8 mouse cellular contexts compared by ENCODE assay signal in the genomic region with DNA sequence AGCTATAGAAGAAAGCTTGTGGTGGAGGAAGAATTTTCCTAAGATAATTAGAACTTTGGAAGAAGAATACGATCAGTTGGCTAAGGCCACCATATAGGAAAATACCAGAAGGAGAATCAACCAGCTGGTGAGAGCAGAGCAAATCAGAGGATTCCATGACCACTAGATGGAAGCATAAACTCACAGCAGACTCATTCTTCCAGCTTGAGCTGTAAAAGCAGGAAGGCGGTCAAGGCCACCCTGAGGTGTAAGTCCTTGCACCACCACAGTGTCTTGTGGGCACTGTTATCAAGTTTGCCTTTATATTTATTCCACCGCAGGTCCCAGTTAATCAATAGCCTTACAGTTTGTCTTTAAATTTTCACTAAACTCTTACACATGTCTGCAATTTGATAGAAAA.
DNase-seq lines count a peak whose midpoint lies in the region; ATAC-seq and TF ChIP-seq lines count a peak whose summit lies in the region.

No protein-coding gene starts in this region.

- H3K36me3 ChIP-seq in hindbrain, embryonic 14.5 days (replicated peaks; ENCODE audit: control insufficient read depth, insufficient read depth), result no peaks in the 10 kb centered on the region

- no peaks in the 10 kb centered on the region for H3K4me1 ChIP-seq in bone marrow, adult 2 months (ENCODE audit: control insufficient read depth, insufficient read depth, low read length)
- H3K4me1 ChIP-seq in embryonic fibroblast, embryonic 13.5 days (ENCODE audit: control insufficient read depth, insufficient read depth, low read length), result no peaks in the 10 kb centered on the region
- H3K4me1 ChIP-seq in hindbrain, embryonic 14.5 days (replicated peaks; ENCODE audit: control insufficient read depth, insufficient read depth, low read length), result no peaks in the 10 kb centered on the region

- H3K4me2 ChIP-seq in hindbrain, embryonic 14.5 days (replicated peaks), result no peak overlapping the region

- no peak overlapping the region for H3K4me3 ChIP-seq in bone marrow, adult 2 months (replicated peaks; ENCODE audit: control insufficient read depth, low read depth, low read length)
- no peak overlapping the region for H3K4me3 ChIP-seq in embryonic fibroblast, embryonic 13.5 days (ENCODE audit: insufficient read depth, low read length)
- no peak overlapping the region for H3K4me3 ChIP-seq in hindbrain, embryonic 14.5 days (replicated peaks; ENCODE audit: low read length)

- no peaks in the 10 kb centered on the region for H3K27me3 ChIP-seq in hindbrain, embryonic 14.5 days (ENCODE audit: control insufficient read depth, insufficient read depth, low read length)

- peak; percentile 95 for ATAC-seq in hindbrain, embryonic 14.5 days (ENCODE audit: low FRiP score)

- no peak overlapping the region for H3K9ac ChIP-seq in hindbrain, embryonic 14.5 days

- TF ChIP-seq CTCF in bone marrow, adult 2 months (IDR thresholded peaks at IDR 0.05; ENCODE audit: control insufficient read depth, insufficient read depth, low read length), result 0 out of 2 replicates have a peak, but pooled peaks have one; percentile 14
- peak; percentile 41; the same call in 1 of the 2 replicates for TF ChIP-seq CTCF in embryonic fibroblast, embryonic 13.5 days (IDR thresholded peaks at IDR 0.05; ENCODE audit: borderline replicate concordance, insufficient read depth, low read length)

- H3K9me3 ChIP-seq in hindbrain, embryonic 14.5 days (ENCODE audit: control insufficient read depth, low read length), result no peaks in the 10 kb centered on the region

- TF ChIP-seq POLR2A in bone marrow, adult 2 months (IDR thresholded peaks at IDR 0.05; ENCODE audit: borderline replicate concordance, control insufficient read depth, low read depth, low read length), result no peak
- TF ChIP-seq POLR2A in embryonic fibroblast, embryonic 13.5 days (IDR thresholded peaks at IDR 0.05; ENCODE audit: low read depth, low read length), result no peak

- intact Hi-C loops in left cerebral cortex, postnatal 25 days (cut with DNase I), result loop anchor here (5.0 kb wide), 1 partner anchor 573 kb away; no protein-coding TSS in a partner anchor

- DNase-seq in heart, adult 8-10 months (ENCODE audit: low spot score), result peak; percentile 22
- no peak for DNase-seq in heart, adult 11 months
- peak; percentile 82 for DNase-seq in hindbrain, embryonic 14.5 days (ENCODE audit: low spot score)
- DNase-seq in left cerebral cortex, postnatal 25 days (ENCODE audit: low spot score in 2 of 2), result peak; percentile 51 to 76
- peak; percentile 15 for DNase-seq in neural tube, embryonic 10.5 days (ENCODE audit: extremely low spot score, low spot score)
- DNase-seq in spleen, postnatal 10 days (ENCODE audit: low spot score in 2 of 2), result no peak

- 17% methylated on average over 3 of the region's 3 CpGs for WGBS in bone marrow, adult 2 months
- WGBS in hindbrain, embryonic 14.5 days, result 35% methylated on average over 3 of the region's 3 CpGs

- no peak overlapping the region for H3K27ac ChIP-seq in bone marrow, adult 2 months (ENCODE audit: control insufficient read depth, insufficient read depth, low read depth, low read length, poor library complexity)
- H3K27ac ChIP-seq in embryonic fibroblast, embryonic 13.5 days (ENCODE audit: insufficient read depth, low read length), result no peak overlapping the region
- no peak overlapping the region for H3K27ac ChIP-seq in hindbrain, embryonic 14.5 days

Comparison
In these comparisons a context has a peak if more than half of its experiments do, and no peak if none do; other contexts are left out.
1. DNase-seq: peak in heart, adult 8-10 months (single experiment), hindbrain, embryonic 14.5 days (single experiment), left cerebral cortex, postnatal 25 days (2 of 2) and neural tube, embryonic 10.5 days (single experiment); none in heart, adult 11 months (single experiment) and spleen, postnatal 10 days (0 of 2).